9 mouse cellular contexts compared by ENCODE assay signal in the genomic region with DNA sequence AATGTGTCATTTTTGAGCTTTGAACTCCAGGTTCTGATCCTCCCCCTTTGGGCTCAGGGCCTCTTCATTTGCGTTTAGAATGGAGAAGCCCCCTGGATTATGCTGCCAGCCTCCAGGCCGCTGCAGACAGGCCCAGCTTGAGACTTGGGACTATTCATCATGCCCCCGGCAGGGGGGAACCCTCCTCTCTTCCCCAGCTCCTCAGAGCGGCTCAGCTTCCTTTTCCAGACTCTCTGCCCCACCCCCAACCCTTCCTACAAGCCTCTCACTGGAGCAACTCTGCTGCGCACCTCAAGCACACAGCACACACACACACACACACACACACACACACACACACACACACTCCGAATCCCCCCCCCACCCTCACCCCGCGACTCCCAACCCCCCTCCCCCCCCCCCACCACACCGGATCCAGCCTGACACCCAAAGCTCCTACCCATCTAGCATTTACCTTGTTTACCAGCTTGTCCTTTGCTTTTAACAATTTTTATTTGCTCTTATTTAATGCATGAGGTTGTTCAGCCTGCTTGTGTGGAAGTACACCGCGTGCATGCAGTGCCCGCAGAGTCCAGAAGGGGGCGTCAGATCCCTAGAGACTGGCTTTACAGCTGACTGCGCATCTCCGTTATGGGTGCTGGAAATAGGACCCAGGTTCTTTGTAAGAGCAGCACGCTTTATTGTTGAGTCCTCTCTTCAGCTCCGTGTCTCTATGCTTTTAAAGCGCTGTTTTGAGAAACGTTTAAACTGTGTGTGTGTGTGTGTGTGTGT. TPM values are rescaled to one million over a fixed set of nuclear protein-coding genes. Genes with fewer than 3 reads are reported as not detected.
DNase-seq lines count a peak whose midpoint lies in the region; ATAC-seq and TF ChIP-seq lines count a peak whose summit lies in the region.
"Had no signal": no experiment of that assay in that cellular context is flagged by ENCODE, and none has a peak within 500 bp of the region (broad histone marks: within the 10 kb centered on the region; RNA-seq: fewer than 3 reads in every experiment).

No protein-coding gene starts in this region.

- H3K9ac ChIP-seq in lung, embryonic 15.5 days = no peak overlapping the region
- H3K9ac ChIP-seq in embryonic facial prominence, embryonic 15.5 days = no peak overlapping the region
- no peak overlapping the region for H3K9ac ChIP-seq in intestine, postnatal 0 days (ENCODE audit: low read depth, low read length)
- H3K9ac ChIP-seq in stomach, embryonic 15.5 days = no peak overlapping the region

- no peak for DNase-seq in lung, postnatal 4 days
- no peak for DNase-seq in left cerebral cortex, adult 11 months (ENCODE audit: low spot score)
- no peak for DNase-seq in layer of hippocampus, adult 18-20 months (ENCODE audit: low spot score in 2 of 2)
- no peak for DNase-seq in layer of hippocampus, postnatal 36 days

- H3K27me3 ChIP-seq in lung, embryonic 15.5 days = no peaks in the 10 kb centered on the region
- no peaks in the 10 kb centered on the region for H3K27me3 ChIP-seq in embryonic facial prominence, embryonic 15.5 days
- H3K27me3 ChIP-seq in intestine, postnatal 0 days (replicated peaks; ENCODE audit: control insufficient read depth, insufficient read depth, low read length) = no peaks in the 10 kb centered on the region
- no peaks in the 10 kb centered on the region for H3K27me3 ChIP-seq in stomach, embryonic 15.5 days (replicated peaks)

- H3K4me1 ChIP-seq in lung, embryonic 15.5 days = peaks cover 8% of the 10 kb centered on the region
- peaks cover 3% of the 10 kb centered on the region; the same call in 1 of the 2 replicates for H3K4me1 ChIP-seq in embryonic facial prominence, embryonic 15.5 days
- no peaks in the 10 kb centered on the region for H3K4me1 ChIP-seq in intestine, postnatal 0 days (replicated peaks; ENCODE audit: control insufficient read depth, insufficient read depth, low read length)
- 0 out of 2 replicates have a peak, but pooled peaks cover 2% of the 10 kb centered on the region for H3K4me1 ChIP-seq in stomach, embryonic 15.5 days

- H3K4me2 ChIP-seq in lung, embryonic 15.5 days = peak overlapping the region; percentile 39; the same call in 1 of the 2 replicates
- H3K4me2 ChIP-seq in embryonic facial prominence, embryonic 15.5 days (replicated peaks) = peak overlapping the region; percentile 34
- H3K4me2 ChIP-seq in intestine, postnatal 0 days (replicated peaks; ENCODE audit: low read depth) = 0 out of 2 replicates have a peak overlapping the region, but pooled peaks have one; percentile 9
- H3K4me2 ChIP-seq in stomach, embryonic 15.5 days = peak overlapping the region; percentile 37

- 0 out of 2 replicates have a peak, but pooled peaks have one; percentile 11 for TF ChIP-seq CTCF in intestine, postnatal 0 days (IDR thresholded peaks at IDR 0.05; ENCODE audit: low read depth)

- WGBS in lung, embryonic 15.5 days = 33% methylated on average over 19 of the region's 19 CpGs
- 39% methylated on average over 16 of the region's 19 CpGs for WGBS in embryonic facial prominence, embryonic 15.5 days
- WGBS in intestine, postnatal 0 days = 38% methylated on average over 17 of the region's 19 CpGs
- 41% methylated on average over 15 of the region's 19 CpGs for WGBS in stomach, embryonic 15.5 days

- ATAC-seq in lung, embryonic 15.5 days (ENCODE audit: borderline replicate concordance, extremely low read depth, low FRiP score, low TSS enrichment) = peak; percentile 64; the same call in 1 of the 2 replicates
- no peak for ATAC-seq in embryonic facial prominence, embryonic 15.5 days (ENCODE audit: insufficient number of reproducible peaks, low FRiP score, low TSS enrichment, low read depth)
- no peak for ATAC-seq in intestine, postnatal 0 days
- peak; percentile 35; the same call in 1 of the 2 replicates for ATAC-seq in stomach, embryonic 15.5 days (ENCODE audit: insufficient read depth, low FRiP score, low read depth)

- no peak overlapping the region for H3K4me3 ChIP-seq in lung, embryonic 15.5 days
- 0 out of 2 replicates have a peak overlapping the region, but pooled peaks have one; percentile 4 for H3K4me3 ChIP-seq in embryonic facial prominence, embryonic 15.5 days (replicated peaks)
- no peak overlapping the region for H3K4me3 ChIP-seq in intestine, postnatal 0 days (ENCODE audit: low read depth, low read length)
- no peak overlapping the region for H3K4me3 ChIP-seq in stomach, embryonic 15.5 days (replicated peaks)

- H3K9me3 ChIP-seq in lung, embryonic 15.5 days = no peaks in the 10 kb centered on the region
- H3K9me3 ChIP-seq in embryonic facial prominence, embryonic 15.5 days (replicated peaks) = no peaks in the 10 kb centered on the region
- H3K9me3 ChIP-seq in intestine, postnatal 0 days (ENCODE audit: control insufficient read depth) = no peaks in the 10 kb centered on the region
- H3K9me3 ChIP-seq in stomach, embryonic 15.5 days = no peaks in the 10 kb centered on the region

- no peaks in the 10 kb centered on the region for H3K36me3 ChIP-seq in lung, embryonic 15.5 days
- H3K36me3 ChIP-seq in embryonic facial prominence, embryonic 15.5 days = no peaks in the 10 kb centered on the region
- H3K36me3 ChIP-seq in intestine, postnatal 0 days (ENCODE audit: control insufficient read depth, insufficient read depth) = no peaks in the 10 kb centered on the region
- no peaks in the 10 kb centered on the region for H3K36me3 ChIP-seq in stomach, embryonic 15.5 days

- no peak overlapping the region for H3K27ac ChIP-seq in lung, embryonic 15.5 days
- no peak overlapping the region for H3K27ac ChIP-seq in embryonic facial prominence, embryonic 15.5 days (replicated peaks)
- no peak overlapping the region for H3K27ac ChIP-seq in intestine, postnatal 0 days (ENCODE audit: low read depth, low read length)
- H3K27ac ChIP-seq in stomach, embryonic 15.5 days = no peak overlapping the region

RNA-seq across cellular contexts. Expression of a gene that starts 2.0 kb away (rescaled TPM):
- not detected in 2 replicates for polyA plus RNA-seq in lung, embryonic 15.5 days (2015; fragmentation: Nextera tagmentation; extraction: Ambion mirVana)
- not detected in 2 replicates for polyA plus RNA-seq in embryonic facial prominence, embryonic 15.5 days (2015; fragmentation: Nextera tagmentation; extraction: Ambion mirVana)
- not detected in 2 replicates for polyA plus RNA-seq in intestine, postnatal 0 days (2015; fragmentation: Nextera tagmentation; extraction: Ambion mirVana)
- not detected in 2 replicates for polyA plus RNA-seq in stomach, embryonic 15.5 days (2015; fragmentation: Nextera tagmentation; extraction: Ambion mirVana)
- total RNA-seq in layer of hippocampus, adult 18-20 months (2021) = under 1 TPM; 0.13 to 0.20 TPM
- not detected for total RNA-seq in layer of hippocampus, postnatal 36 days (2021)
- polyA plus RNA-seq: spleen, adult 2 months had no signal

Comparison
In these comparisons a context has a peak if more than half of its experiments do, and no peak if none do; other contexts are left out.
1. ATAC-seq: peak in lung, embryonic 15.5 days (single experiment) and stomach, embryonic 15.5 days (single experiment); none in embryonic facial prominence, embryonic 15.5 days (single experiment) and intestine, postnatal 0 days (single experiment).
2. Peak in every context shown above with its lines, with median percentiles within 50 percentile points of each other: H3K4me2 ChIP-seq.